Mouse (Mus musculus) heart, embryonic 10.5 days (tissue): ENCODE results near the gene Gm17545. TPM values are rescaled to one million over a fixed set of nuclear protein-coding genes. Genes with fewer than 3 reads are reported as not detected.

ENCODE experiments used
- DNase-seq: peaks from one replicate; pipeline ENCODE4 v3.0.0-alpha.2; 2017; ENCODE audit warnings: low spot score
- H3K27ac ChIP-seq: fragments of 300-500 bp; sonication (generic); 2 replicates; pipeline ENCODE4 v1.5.1; 2016; ENCODE audit warnings: mild to moderate bottlenecking
- H3K27me3 ChIP-seq: fragments of 300-500 bp; sonication (generic); 2 replicates; pipeline ENCODE4 v1.6.1; 2016; ENCODE audit warnings: mild to moderate bottlenecking; ENCODE audit not compliant: poor library complexity, insufficient read depth, severe bottlenecking
- H3K36me3 ChIP-seq: fragments of 300-500 bp; sonication (generic); 2 replicates; pipeline ENCODE4 v1.6.1; 2016; ENCODE audit warnings: mild to moderate bottlenecking, moderate library complexity
- H3K4me1 ChIP-seq: fragments of 300-500 bp; sonication (generic); 2 replicates; pipeline ENCODE4 v1.6.1; 2016; ENCODE audit warnings: mild to moderate bottlenecking
- H3K4me3 ChIP-seq: fragments of 300-500 bp; sonication (generic); 2 replicates; pipeline ENCODE4 v1.5.1; 2016; ENCODE audit warnings: mild to moderate bottlenecking, moderate library complexity
- H3K9me3 ChIP-seq: fragments of 300-500 bp; sonication (generic); 2 replicates; pipeline ENCODE4 v1.6.1; 2016; ENCODE audit warnings: mild to moderate bottlenecking, moderate library complexity
- WGBS: fragments of 180-500 bp; shearing (Covaris S2); methylation state at CpG from one replicate; pipeline ENCODE4 v1.1.7; 2016; 5-methylcytosine and 5-hydroxymethylcytosine counted together
- polyA plus RNA-seq: library from polyadenylated mRNA; unstranded; fragments of >200 nt; fragmentation: Nextera tagmentation; extraction: Ambion mirVana; gene quantifications from 2 replicates; pipeline ENCODE4 v1.2.1, GENCODE M21; 2016

Gm17545 gene
- polyA plus RNA-seq, 1 experiment from 2014 or later, result not detected

DNA sequence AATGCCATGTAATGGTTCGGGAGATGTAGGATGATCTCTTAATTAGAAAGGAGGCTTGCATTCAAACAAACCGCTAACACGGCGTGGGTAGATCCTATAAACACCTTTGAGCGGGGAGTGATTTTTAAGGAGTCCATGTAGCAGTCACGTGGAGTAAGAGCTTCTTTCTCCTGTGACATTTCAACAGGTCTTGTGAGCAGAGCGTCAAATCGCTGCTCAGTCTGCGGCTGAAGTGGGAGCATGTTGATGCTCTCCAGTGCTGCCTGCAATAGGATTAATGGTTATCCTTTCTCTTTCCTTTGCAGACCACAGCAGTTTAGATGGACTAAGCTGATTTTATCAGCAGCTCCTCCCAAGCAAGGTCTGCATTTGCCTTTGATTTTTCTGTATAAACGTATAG is 22.2 kb downstream of the Gm17545 start:
- Histone ChIP-seq H3K4me1 (peaks cover 7% of the 10 kb centered on the region), H3K36me3 (no peaks in the 10 kb centered on the region), H3K27ac (peak overlapping the region; percentile 76; the same call in 1 of the 2 replicates), H3K4me3 (peak overlapping the region; percentile 77), H3K27me3 (no peaks in the 10 kb centered on the region), H3K9me3 (no peaks in the 10 kb centered on the region)
- no peak for DNase-seq
- 5% methylated on average over 10 of the region's 10 CpGs for WGBS

DNA sequence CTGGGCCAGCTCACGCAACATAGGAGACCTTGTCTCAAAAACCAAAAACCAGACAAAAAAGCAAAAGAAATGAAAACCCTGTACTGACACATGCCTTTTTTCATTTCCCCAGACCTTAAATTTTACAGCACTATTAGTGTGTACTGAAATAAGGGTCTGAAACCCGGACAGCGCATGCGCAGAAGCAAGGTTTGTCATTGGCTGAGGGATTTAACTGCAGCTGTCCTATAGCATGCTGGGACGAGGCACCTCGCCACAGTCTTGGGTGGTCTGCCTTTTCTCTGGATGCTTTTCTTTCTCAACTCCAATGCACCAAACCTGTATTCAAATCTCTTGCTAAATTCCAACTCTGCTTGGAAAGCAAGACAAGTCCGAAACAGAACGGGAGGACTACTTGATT is 24.9 kb downstream of the Gm17545 start:
- Histone ChIP-seq H3K4me3 (no peak overlapping the region), H3K9me3 (no peaks in the 10 kb centered on the region), H3K27me3 (no peaks in the 10 kb centered on the region), H3K27ac (no peak overlapping the region), H3K4me1 (peaks cover 7% of the 10 kb centered on the region), H3K36me3 (no peaks in the 10 kb centered on the region)
- WGBS, result 91% methylated on average over 8 of the region's 8 CpGs
- no peak for DNase-seq

DNA sequence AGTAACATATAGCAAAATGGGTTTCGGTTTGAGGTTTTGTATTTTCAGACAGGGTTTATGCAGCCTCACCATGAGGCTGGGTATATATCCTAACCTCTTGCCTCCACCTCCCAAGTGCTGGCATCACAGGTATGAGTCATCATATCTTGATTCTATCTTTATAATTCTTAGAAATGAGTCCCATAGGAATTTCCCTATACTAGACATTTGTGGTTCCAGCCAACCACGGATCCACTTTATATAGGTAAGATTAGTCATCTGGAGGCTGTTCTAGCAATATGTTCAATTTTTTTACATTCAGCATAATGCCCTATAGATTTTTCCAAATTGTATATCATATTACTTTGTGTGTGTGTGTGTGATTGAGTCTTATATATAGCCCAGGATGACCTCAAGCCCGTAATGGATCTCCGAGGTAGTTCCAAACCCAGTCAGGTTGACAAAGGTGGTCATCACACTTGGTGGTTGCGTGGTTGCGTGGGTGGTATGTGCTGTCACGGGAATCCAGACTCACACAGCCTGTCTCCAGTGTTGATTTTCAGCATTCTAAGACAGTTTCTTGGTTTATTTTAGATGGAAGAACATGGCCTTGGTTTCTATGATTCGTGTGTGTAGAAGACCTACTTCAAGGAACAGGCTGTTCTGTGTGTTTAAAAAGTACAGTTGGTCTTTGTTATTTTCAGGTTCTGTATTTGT is 29.9 kb downstream of the Gm17545 start:
- DNase-seq, result no peak
- Histone ChIP-seq H3K36me3 (no peaks in the 10 kb centered on the region), H3K27me3 (no peaks in the 10 kb centered on the region), H3K27ac (no peak overlapping the region), H3K9me3 (no peaks in the 10 kb centered on the region), H3K4me1 (peaks cover 1% of the 10 kb centered on the region; the same call in 1 of the 2 replicates), H3K4me3 (no peak overlapping the region)
- WGBS, result 92% methylated on average over 8 of the region's 8 CpGs

DNA sequence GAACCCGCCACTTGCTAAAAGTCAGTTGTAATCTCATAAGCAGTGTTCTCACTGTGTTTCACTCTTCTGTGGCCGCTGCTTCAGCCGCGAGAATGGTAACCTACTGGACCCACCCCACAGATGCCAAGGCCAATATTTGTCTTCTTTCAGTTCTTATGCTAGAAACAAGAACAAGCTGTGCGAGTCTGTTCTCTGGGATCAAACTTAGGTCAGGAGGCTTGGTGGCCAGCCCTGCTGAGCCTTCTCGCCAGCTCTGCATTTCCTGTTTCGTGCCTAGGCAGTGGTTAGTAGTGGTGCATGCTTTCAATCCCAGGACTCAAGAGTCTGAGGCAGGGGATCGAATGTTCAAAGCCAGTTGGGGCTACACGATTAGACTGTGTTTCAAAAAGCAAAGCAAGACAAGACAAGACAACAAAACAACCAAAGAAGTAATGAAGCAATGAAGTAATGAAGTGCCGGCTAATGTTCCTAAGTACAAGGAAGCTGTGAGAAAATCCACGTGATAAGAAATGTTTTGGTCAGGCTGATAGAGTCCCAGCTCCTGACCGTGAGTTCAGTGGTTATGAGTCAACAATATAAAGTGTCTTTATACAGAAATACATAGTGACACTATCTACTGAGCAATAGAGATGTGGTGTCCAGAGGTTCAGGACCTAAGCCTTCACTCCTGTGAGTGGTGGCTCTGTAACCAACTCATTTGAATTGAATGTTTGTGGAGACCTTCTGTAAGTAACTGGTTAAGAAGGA is 30.6 kb downstream of the Gm17545 start:
- Histone ChIP-seq H3K27ac (no peak overlapping the region), H3K9me3 (no peaks in the 10 kb centered on the region), H3K4me1 (peaks cover 7% of the 10 kb centered on the region), H3K36me3 (no peaks in the 10 kb centered on the region), H3K4me3 (no peak overlapping the region), H3K27me3 (no peaks in the 10 kb centered on the region)
- DNase-seq, result no peak
- 82% methylated on average over 12 of the region's 12 CpGs for WGBS

DNA sequence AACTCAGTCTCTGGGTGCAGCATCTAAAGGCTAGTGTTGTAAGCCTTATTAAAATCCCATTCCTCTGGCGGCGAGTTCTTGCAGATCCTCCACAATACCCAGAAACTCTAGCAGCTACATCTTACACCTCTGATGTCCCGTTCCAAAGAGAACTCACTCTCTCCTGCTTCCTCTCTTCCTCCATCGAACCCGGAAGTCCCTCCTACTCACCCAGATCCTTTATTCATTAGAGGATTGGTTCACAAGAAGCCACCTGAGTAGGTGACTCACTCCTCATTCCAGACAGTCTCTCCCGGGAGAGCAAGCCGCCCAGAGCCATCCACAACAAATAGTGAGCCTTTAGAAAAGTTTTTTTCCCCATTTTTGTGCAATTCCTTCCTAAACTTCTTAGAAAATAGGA is 32.1 kb downstream of the Gm17545 start:
- WGBS, result 88% methylated on average over 7 of the region's 7 CpGs
- no peak for DNase-seq
- Histone ChIP-seq H3K4me1 (peaks cover 7% of the 10 kb centered on the region), H3K36me3 (no peaks in the 10 kb centered on the region), H3K27ac (no peak overlapping the region), H3K9me3 (no peaks in the 10 kb centered on the region), H3K4me3 (no peak overlapping the region), H3K27me3 (no peaks in the 10 kb centered on the region)

DNA sequence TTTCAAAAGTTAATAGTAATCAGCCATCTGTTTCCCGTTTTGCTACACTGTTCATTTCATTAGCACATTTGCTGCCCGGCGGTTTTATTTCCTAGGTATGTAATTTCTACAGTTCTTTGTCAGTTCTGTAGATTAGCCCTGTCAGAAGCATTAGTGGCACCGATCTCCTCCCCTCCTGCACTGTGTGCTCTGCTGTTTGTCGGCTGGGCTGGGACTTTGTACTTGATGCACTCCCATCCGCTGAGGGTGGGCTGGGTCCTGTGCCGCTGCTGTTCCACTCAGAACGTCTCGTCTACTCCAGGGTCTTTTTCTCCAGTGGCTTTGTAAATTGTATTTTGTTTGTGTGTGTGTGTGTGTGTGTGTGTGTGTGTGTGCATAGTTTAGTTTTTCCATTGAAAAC is 34.9 kb downstream of the Gm17545 start:
- WGBS, result 49% methylated on average over 9 of the region's 9 CpGs
- no peaks in the 10 kb centered on the region for H3K9me3 ChIP-seq
- no peak overlapping the region for H3K4me3 ChIP-seq
- no peaks in the 10 kb centered on the region for H3K27me3 ChIP-seq
- 0 out of 2 replicates have a peak, but pooled peaks cover 2% of the 10 kb centered on the region for H3K36me3 ChIP-seq
- peaks cover 7% of the 10 kb centered on the region for H3K4me1 ChIP-seq
- H3K27ac ChIP-seq, result no peak overlapping the region
- peak; percentile 70 for DNase-seq

DNA sequence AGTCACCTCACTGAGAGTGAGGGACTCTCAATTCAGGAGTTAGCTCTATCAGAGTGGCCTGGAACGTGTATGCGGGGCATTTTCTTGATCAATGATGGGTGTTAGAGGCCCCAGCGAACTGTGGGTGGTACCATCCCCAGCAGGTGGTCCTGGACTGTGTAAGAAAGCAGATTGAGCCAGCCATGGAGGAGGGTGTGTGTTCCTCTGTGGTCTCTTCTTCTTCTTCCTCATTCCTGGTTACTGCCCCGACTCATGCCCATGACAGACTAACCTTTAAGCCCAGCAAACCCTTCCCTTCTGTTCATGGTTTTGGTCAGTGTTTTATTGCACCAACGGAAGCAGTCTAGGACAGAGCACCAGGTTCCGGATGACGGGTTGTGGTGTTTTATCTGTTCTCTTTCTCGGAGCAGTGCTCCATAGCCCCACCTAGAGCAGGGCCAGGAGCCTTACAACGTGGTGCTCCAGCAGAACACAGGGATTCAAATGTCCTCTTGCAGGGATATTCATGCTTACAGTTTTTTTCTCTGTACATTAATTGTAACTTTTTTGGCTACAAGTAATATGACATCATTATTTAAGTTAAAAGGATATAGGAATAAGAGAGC is 40.2 kb downstream of the Gm17545 start:
- Histone ChIP-seq H3K27me3 (no peaks in the 10 kb centered on the region), H3K27ac (no peak overlapping the region), H3K9me3 (no peaks in the 10 kb centered on the region), H3K36me3 (0 out of 2 replicates have a peak, but pooled peaks cover 2% of the 10 kb centered on the region), H3K4me3 (no peak overlapping the region), H3K4me1 (peaks cover 3% of the 10 kb centered on the region)
- no peak for DNase-seq
- WGBS, result 78% methylated on average over 9 of the region's 9 CpGs

DNA sequence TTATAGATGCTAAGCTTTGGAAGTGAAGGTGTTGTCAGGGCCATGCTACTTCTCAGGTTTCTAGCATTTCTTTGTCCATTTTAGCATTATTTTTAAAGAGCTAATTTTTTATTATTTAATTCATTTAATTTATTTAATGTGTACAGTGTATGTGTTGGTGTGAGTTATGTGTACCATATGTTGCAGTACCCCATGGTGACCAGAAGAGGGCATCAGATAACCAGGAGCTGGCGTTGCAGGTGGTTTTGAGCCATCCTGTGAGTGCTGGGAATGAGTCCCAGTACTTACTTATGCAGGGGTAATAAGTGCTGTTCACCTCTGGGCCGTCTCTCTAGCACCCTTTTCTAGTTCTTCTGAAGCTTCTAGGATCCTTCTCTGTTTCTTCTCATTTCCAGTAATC is 41.0 kb downstream of the Gm17545 start:
- H3K36me3 ChIP-seq, result 0 out of 2 replicates have a peak, but pooled peaks cover 2% of the 10 kb centered on the region
- H3K27me3 ChIP-seq, result no peaks in the 10 kb centered on the region
- DNase-seq, result peak; percentile 4
- no peaks in the 10 kb centered on the region for H3K4me1 ChIP-seq
- H3K9me3 ChIP-seq, result no peaks in the 10 kb centered on the region
- H3K27ac ChIP-seq, result no peak overlapping the region
- H3K4me3 ChIP-seq, result no peak overlapping the region
- WGBS, result 83% methylated on average over 2 of the region's 2 CpGs

DNA sequence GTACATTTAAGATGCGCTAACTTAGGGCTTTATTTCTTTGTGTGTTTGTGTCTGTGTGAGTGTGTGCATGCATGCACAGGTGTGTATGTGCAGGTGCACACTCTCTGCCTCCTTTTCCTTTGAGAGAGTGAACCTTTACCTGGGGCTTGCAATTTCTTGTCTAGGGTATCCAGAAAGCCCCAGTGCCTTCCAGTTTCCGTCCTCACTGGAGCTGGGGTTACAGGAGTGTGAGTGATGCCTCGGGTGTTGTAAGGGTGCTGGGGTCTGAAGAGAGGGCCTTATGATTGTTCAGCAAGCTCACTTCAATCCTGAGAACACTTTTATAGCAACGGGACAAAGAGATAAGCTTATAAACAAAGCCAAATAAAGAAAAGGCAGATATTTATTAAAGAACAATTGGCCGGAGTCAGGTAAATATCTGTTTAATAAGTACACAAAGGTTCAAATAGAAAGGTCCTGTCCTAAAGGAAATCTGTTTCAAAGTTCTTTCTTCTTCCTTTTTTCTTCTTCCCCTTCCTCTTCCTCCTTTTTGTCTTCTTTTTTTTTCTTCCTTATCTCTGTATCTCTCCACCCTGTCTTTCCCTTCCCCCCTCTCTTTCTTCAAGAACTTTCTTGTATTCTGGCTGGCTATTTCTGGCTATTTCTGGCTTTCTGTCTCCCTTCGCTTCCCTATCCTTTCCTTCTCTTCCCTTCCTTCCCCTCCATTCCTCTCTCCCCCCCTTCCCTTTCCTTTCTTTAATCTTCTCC is 43.1 kb downstream of the Gm17545 start:
- 77% methylated on average over 6 of the region's 6 CpGs for WGBS
- DNase-seq, result peak; percentile 58
- no peaks in the 10 kb centered on the region for H3K27me3 ChIP-seq

DNA sequence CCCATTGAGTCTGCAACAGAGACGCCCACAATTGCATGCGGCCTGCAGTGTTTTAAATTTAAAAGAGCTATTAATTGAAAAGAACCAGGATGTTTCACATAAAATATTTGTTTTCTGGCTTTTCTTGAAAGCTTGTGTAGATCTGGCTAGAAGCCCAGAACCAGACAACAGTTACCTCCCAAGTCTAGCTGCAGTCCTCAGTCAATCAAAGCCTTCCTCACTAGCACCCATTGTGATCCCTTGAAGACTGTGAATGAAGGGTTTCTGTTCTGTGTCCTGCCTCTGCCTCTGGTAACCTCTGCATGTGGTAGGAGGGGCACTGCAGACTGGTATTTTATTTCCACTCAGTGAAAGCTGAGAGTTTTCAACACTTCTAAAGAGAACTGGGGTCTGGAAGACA is 48.9 kb downstream of the Gm17545 start:
- WGBS, result 86% methylated on average over 2 of the region's 2 CpGs
- H3K27me3 ChIP-seq, result no peaks in the 10 kb centered on the region

More for the DNA sequence above, 43.1 kb downstream of the Gm17545 start:
- no peak overlapping the region for H3K27ac ChIP-seq
- 0 out of 2 replicates have a peak, but pooled peaks cover 2% of the 10 kb centered on the region for H3K36me3 ChIP-seq
- H3K4me3 ChIP-seq, result no peak overlapping the region
- H3K9me3 ChIP-seq, result no peaks in the 10 kb centered on the region
- H3K4me1 ChIP-seq, result no peaks in the 10 kb centered on the region

DNA sequence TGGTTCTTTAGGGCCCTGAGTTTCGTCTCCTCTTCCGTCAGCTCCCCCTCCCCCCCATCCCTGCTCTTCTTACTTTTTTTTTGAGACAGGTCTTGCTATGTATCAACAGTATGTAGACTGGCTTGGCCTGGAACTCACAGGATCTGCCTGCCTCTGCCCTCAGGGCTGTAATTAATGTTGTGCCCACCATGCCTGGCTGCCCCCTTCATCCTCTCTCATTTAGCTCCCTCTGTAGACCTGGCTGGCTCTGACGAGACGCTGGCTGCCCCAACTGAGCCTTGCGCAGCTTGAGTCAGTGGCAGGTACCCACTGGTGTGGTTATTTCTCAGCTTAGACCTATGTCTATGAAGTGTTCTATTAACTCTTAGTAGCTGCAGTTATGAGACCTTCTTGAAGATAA is 49.5 kb downstream of the Gm17545 start:
- Histone ChIP-seq H3K27ac (no peak overlapping the region), H3K4me3 (no peak overlapping the region), H3K9me3 (no peaks in the 10 kb centered on the region), H3K27me3 (no peaks in the 10 kb centered on the region), H3K4me1 (peaks cover 14% of the 10 kb centered on the region), H3K36me3 (no peaks in the 10 kb centered on the region)
- 76% methylated on average over 5 of the region's 5 CpGs for WGBS
- DNase-seq, result no peak

More for the DNA sequence above, 48.9 kb downstream of the Gm17545 start:
- Histone ChIP-seq H3K27ac (no peak overlapping the region), H3K36me3 (no peaks in the 10 kb centered on the region), H3K4me1 (peaks cover 14% of the 10 kb centered on the region), H3K4me3 (no peak overlapping the region), H3K9me3 (no peaks in the 10 kb centered on the region)
- DNase-seq, result no peak

DNA sequence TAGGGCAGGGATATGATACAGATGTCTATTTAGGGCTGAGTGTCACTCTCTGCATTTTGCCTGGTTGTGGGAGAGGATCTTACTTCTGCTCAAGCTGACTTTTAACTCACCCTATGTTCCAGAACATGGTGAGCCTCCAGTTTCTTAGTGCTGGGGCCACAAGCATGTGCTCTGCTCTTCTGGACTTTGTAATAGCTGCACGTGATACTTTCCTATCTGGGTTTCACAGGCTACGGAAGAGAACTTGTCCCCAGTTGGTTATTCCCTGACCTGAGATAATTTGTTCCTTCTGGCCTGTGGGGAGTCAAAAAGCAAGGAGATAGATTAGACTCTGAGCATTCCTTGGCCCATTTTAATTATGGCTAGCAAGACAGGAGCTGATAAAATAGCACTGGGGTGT is 51.5 kb downstream of the Gm17545 start:
- H3K36me3 ChIP-seq, result no peaks in the 10 kb centered on the region

More for the DNA sequence above, 51.5 kb downstream of the Gm17545 start:
- whole genome bisulfite sequencing, result 39% methylated on average over 2 of the region's 2 CpGs
- no peak overlapping the region for H3K4me3 ChIP-seq
- DNase-seq, result no peak
- H3K27me3 ChIP-seq, result no peaks in the 10 kb centered on the region
- peaks cover 14% of the 10 kb centered on the region for H3K4me1 ChIP-seq
- no peaks in the 10 kb centered on the region for H3K9me3 ChIP-seq
- H3K27ac ChIP-seq, result no peak overlapping the region
